Mouse (Mus musculus): ENCODE measurements around the gene Lyzl4.

Gene Lyzl4

DNA sequence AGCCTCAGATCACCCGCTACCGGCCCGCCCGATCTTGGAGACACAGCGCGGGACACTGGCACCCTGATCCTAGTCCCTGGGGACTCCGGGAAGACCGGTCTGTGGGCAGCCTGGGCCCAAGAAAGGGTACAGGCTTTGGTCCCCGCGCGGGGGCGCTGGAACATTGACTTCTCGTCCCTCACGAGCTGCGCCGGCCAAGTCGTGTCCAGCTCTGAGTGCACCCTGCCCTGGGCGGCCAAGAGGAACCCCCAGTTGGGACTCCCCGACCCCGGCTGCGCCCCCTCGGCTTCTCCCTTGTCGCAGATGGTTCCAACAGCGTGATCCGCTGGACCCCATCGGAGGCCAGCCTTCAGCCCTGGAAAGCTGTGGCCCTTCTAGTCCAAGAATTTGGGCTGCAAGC is at the start of gene Lyzl4:
Lyzl4 (minus strand) TSS at position 96 of the 400 bp plus-strand sequence.
- peak; percentile 79 for DNase-seq (ENCODE audit: low read depth)

GRCm38 (mm10) chr9:121690734-121691133 is 48.8 kb upstream of the Lyzl4 start:
- no peak for DNase-seq (ENCODE audit: low read depth)

DNA sequence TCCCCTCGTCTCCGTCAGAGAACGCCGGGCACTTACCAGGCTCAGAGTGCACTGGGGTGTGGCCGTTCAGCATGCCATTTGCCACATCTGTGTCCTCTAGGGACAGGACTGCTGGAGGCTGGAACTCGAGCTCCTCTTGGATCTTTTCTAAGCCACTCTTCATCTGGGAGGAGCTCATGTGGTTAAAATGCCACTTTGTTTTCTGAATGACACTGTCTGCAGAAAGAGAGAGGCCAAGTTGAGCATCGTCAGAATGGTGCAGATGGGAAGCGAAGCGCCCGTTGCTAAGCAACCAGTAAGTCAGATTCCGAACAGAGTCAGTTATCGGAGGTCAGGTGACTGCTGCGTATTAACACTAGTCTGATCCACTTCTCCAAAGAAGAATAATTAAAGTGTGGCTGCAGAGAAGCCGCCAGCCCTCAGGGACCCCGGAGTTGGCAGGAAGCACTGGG is 48.3 kb upstream of the Lyzl4 start:
- no peak for DNase-seq (ENCODE audit: low read depth)

GRCm38 (mm10) chr9:121684702-121685101 is 42.8 kb upstream of the Lyzl4 start:
- no peak for DNase-seq (ENCODE audit: low read depth)

DNA sequence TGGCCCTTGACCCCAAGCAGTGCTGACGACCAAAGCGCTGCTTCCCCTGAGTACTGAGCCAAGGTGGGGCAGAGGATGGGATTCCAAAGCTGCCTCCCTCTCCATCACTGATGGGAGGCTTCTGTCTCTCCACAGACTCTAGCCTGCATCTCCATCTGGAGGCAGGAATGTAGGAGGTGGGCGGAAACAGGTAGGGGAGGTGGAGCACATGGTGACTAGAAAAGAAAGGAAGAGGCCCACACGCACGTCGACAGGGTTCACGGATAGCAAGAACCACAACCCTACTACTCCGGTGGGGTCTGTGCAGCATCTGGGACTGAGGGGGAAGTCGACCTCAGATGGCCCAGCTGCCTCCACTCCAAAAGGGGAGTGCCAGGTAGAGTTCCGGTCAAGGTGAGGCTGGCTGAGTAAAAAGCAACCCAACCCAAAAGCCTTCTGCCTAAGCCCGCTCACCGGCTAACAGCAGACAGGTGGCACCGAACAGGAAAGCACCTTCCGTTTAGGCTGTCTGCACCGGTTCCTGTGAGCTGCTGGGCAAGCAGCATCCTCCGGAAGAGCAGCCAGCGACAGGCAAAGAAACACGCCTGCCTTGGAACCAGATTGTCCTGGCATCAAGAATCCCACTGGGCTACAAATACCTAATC is 40.3 kb upstream of the Lyzl4 start:
- peak; percentile 81 for DNase-seq (ENCODE audit: low read depth)

DNA sequence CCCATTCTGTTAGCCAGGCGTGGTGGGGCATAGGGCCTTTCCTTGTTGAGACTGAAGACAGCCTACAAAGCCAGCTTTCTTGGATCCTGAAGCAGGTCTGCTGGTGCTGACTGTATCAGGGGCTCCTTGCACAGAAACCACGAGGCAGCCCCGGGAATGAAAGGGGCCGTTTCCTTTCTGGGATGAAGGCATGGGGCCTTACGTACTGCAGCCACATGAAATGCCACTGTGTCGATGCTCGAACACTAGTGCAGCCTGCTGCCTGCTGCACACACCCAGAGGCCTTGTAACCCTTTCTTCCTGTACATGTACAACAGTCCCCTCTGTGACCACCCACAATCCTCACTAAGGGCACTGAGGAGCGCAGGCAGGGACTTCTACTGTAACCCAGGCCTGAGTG is 39.3 kb upstream of the Lyzl4 start:
- no peak for DNase-seq (ENCODE audit: low read depth)

DNA sequence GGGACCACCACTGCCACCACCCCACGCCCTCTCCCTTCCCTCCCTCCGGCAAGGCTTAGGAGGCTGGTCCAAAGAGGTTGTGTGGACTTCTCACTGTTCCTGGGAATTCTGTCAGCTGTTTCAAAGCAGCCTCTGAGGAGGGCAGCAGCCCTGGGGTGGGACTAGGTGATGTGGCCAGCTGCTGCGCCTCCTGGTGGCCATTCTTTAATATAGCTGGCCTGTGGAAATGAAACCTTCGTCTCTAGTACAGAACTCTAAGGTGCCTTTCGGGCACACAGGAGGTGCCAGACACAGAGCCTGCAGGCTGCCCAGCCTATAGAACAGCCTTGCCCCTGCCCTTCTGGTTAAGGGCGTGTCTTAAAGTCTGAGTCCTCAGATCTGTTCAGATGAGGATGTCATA is 37.7 kb upstream of the Lyzl4 start:
- peak; percentile 81 for DNase-seq (ENCODE audit: low read depth)

GRCm38 (mm10) chr9:121677476-121677875 is 35.6 kb upstream of the Lyzl4 start:
- no peak for DNase-seq (ENCODE audit: low read depth)

DNA sequence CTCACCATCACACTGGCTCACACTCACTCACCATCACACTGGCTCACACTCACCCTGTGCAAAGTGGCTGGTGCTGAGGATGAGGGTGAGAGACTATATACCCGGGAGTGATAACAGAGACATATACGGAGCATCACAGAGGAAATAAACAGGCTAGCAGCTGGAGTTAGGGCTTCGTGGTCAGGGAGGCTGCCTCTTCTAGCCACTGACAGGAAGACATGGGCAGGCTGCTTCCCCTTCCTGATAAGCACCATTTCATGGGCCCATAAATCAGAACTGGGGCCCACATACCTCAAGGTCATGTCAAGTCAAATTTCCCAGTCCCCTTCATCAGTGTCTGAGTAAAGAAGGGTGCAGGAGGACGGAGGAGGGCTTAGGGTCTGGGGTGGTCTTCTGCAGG is 35.2 kb upstream of the Lyzl4 start:
- DNase-seq (ENCODE audit: low read depth) = peak; percentile 64

- DNase-seq (ENCODE audit: low read depth) = peak; percentile 53
Measured at GRCm38 (mm10) chr9:121675556-121675955, 33.7 kb upstream of the Lyzl4 start.

GRCm38 (mm10) chr9:121675011-121675410 is 33.1 kb upstream of the Lyzl4 start:
- DNase-seq (ENCODE audit: low read depth) = peak; percentile 90

- no peak for DNase-seq (ENCODE audit: low read depth)
Measured at GRCm38 (mm10) chr9:121673716-121674115, 31.8 kb upstream of the Lyzl4 start.

DNA sequence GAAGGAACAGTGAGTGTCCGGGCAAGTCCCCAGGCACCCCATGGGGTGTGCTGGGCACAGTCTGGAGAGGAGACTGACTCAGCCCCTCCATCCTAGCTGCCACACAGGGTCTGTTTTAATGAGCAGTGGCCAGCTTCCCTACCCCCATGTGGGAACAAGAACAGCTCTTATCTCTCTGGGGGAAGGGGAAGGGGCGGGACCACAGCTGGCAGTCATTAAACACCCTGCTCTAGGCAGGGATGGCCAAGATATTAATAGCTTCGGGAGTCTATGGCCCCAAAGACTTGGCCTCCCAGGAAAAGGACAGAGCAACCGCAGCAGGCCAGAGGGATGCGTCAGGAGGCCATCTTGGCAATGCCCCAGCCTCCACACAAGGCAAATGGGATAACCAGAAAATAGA is 30.4 kb upstream of the Lyzl4 start:
- DNase-seq (ENCODE audit: low read depth) = no peak

DNA sequence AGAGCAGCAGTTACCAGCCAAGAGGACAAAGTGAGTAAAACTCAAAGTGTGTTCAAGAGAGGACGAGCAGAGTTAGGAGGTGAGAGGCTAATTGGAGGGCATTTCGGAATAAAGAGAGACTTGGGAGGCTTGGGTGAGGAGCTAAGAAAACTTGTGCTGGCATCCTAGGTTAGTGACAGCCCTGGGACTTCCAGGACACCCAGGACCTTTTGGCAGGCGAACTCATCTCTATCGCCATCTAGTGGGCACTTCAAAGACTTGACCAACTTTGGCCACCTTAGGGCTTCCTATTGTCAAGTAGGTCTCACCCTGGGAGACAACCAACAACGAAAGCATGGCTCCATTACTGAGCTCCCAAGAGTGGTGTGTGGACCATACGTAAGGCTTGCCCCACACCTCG is 29.4 kb upstream of the Lyzl4 start:
- peak; percentile 78 for DNase-seq (ENCODE audit: low read depth)

GRCm38 (mm10) chr9:121669348-121669791 is 27.5 kb upstream of the Lyzl4 start:
- peak; percentile 75 for DNase-seq (ENCODE audit: low read depth)

- no peak for DNase-seq (ENCODE audit: low read depth)
Measured at GRCm38 (mm10) chr9:121667822-121668221, 25.9 kb upstream of the Lyzl4 start.

DNA sequence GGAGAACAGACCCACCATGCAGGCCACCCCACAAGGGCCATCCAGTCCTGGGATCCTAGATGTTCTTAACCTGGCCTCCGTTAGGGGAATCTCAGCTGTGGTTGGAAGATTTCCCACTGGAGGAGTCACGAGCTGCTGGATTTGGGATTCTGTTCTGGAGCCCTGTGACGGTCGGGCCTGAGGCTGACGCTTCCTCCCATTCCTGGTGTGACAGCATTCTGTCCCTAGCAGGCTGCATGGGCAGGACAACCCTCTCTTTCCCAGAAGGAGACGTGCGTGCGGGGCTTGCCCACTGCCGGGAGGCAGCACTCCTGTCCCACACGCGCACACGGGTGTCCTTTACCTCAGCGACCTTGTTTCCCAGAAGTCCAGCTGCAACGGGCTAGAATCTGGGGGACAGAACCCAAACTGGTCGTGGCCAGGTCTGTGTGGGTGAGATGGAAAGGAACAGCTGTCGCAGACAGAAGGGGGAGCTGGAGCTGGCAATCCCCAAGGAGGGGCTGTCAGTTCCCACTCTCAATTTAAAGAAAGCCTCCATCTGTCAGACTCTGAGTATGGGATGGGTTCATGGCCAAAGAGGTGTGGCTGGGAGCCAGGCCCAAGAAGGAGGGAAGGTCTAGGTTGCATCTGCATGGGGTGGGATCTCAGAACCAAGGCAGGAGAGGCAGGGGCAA is 25.2 kb upstream of the Lyzl4 start:
- no peak for DNase-seq (ENCODE audit: low read depth)

GRCm38 (mm10) chr9:121664104-121664503 is 22.2 kb upstream of the Lyzl4 start:
- no peak for DNase-seq (ENCODE audit: low read depth)

DNA sequence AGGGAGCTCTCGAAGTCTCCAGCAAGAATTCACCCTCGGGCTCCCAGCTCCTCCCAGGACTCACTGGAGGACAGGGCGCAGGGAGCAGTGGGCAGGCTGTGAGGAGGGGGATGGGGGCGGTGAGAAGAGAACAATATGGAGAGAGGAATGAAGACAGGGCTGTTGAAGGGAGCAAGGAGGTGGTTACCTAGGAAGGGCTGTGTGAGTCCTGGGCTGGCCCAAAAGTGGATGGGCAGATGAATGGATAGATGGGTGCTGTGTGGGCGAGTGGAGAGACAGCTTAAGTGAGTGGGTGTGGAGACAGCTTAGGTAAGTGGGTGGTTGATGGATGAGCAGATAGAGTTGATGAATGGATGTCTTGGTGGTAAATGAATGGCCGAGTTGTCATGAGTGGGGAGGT is 21.6 kb upstream of the Lyzl4 start:
- DNase-seq (ENCODE audit: low read depth) = no peak

DNA sequence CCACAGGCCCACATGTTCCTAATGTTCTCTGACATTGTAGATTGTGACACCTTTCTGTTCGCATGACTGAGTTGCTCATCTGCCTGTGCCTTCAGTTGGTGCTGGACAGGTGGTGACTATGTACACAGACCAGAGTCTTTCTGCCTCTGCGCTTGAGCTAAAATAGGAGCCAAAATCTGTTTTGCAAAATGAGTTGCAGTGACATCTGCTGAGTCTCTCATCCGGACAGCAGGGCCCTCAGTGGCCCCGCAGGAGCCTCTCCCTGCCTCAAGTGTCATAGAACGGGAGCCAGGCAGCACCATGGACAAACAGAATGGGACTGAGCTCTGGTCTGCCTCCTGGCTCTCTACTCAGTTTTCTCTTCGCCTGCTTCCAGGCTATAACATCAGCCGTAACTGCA is 17.9 kb upstream of the Lyzl4 start:
- no peak for DNase-seq (ENCODE audit: low read depth)

DNA sequence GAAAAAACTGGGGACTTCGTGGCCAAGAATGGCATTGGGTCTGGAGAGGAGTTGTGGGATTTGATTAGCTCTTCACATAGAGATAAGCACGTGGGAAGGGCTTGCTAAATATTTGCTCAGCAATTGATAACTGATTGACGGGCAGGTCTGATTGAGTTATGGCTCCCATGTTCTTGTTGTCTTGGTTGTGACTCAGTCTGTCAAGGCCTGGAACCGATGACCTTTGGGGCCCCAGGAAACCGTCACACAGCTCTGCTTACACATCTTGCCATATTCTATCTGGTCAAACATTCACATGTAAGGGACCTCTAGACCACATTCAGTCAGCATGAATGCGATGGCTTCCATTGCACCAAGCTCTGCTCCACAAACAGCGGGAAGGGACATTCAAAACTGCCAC is 16.4 kb upstream of the Lyzl4 start:
- no peak for DNase-seq (ENCODE audit: low read depth)

DNA sequence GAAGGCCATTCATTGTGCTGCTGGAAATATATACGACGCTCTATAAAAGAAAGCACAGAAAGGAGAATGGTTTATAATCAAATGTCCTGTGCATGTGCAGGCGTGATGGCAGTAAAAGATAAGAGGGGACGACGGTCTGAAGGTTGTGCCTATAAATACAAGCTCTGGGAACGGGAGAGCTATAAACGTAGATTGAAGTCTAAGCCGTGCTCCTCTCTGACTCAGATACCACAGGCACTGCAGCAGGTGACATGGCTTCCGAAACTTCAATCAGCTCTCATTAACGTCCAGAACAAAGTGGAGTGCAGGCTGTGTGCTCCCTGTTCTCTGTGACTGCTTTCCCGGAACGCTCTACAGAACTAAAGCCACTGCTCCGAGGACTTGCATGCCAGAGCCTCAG is 15.2 kb upstream of the Lyzl4 start:
- DNase-seq (ENCODE audit: low read depth) = no peak

DNA sequence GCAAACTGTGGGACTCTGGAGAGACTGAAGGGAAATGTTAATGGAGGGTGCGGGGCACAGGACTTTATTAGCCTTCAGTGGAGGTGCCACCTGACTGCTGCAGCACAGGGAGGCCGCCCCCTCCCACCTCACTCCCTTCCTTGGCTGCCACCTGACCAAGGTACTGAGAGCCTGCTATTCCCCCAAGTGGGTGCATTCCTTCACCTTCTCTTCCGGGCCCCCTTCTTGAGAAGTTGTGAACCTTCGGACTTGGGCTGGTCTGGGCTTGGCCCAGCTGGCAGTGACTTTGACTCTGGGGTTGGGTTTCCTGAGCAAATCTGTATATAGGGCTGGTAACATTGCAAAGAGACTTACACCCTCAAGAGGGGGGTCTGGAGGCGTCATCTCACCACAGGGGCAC is 14.4 kb upstream of the Lyzl4 start:
- no peak for DNase-seq (ENCODE audit: low read depth)

GRCm38 (mm10) chr9:121653668-121654067 is 11.8 kb upstream of the Lyzl4 start:
- DNase-seq (ENCODE audit: low read depth) = no peak

Data from induced T-regulatory cell, adult 2 months (primary cell).